Mouse (Mus musculus) liver, adult 2 months (tissue): ENCODE data around the gene Clmp. TPM values are rescaled to one million over a fixed set of nuclear protein-coding genes. Genes with fewer than 3 reads are reported as not detected.

ENCODE experiments used
- DNase-seq: peaks from one replicate; pipeline ENCODE4 v3.0.0-alpha.2; 2011; ENCODE audit warnings: low read depth, low spot score; ENCODE audit errors: extremely low read depth
- H3K27ac ChIP-seq: fragments of 200-500 bp; replicated peaks from 2 replicates; pipeline ENCODE4 v1.5.1; 2012; ENCODE audit warnings: low read depth, mild to moderate bottlenecking, control low read depth, inconsistent platforms, low read length; ENCODE audit not compliant: insufficient read depth
- H3K27me3 ChIP-seq: fragments of 200-500 bp; 2 replicates; pipeline ENCODE4 v1.6.1; 2012; ENCODE audit warnings: mild to moderate bottlenecking, moderate library complexity, low read length, inconsistent platforms; ENCODE audit not compliant: control insufficient read depth, insufficient read depth
- H3K36me3 ChIP-seq: fragments of 200-500 bp; 2 replicates; pipeline ENCODE4 v1.6.1; 2012; ENCODE audit warnings: low read length, inconsistent platforms; ENCODE audit not compliant: control insufficient read depth, insufficient read depth
- H3K4me1 ChIP-seq: fragments of 200-500 bp; 2 replicates; pipeline ENCODE4 v1.6.1; 2011; ENCODE audit warnings: low read length; ENCODE audit not compliant: control insufficient read depth, insufficient read depth
- H3K4me3 ChIP-seq: fragments of 200-500 bp; 2 replicates; pipeline ENCODE4 v1.5.1; 2011; ENCODE audit warnings: low read depth, mild to moderate bottlenecking, control low read depth, low read length, moderate library complexity; ENCODE audit not compliant: insufficient read depth
- H3K79me2 ChIP-seq: fragments of 200-500 bp; 2 replicates; pipeline ENCODE4 v1.6.1; 2012; ENCODE audit warnings: inconsistent platforms, mild to moderate bottlenecking, low read length, moderate library complexity; ENCODE audit not compliant: control insufficient read depth, insufficient read depth
- H3K9ac ChIP-seq: fragments of 200-500 bp; 2 replicates; pipeline ENCODE4 v1.6.1; 2012; ENCODE audit warnings: low read depth, mild to moderate bottlenecking, control low read depth, inconsistent platforms, low read length
- CTCF ChIP-seq: fragments of 200-500 bp; IDR thresholded peaks from 2 replicates; pipeline ENCODE4 v1.5.1; 2011; ENCODE audit warnings: low read depth, low read length, control low read depth
- POLR2A ChIP-seq: fragments of 200-500 bp; IDR thresholded peaks from 2 replicates; pipeline ENCODE4 v1.6.1; 2011; ENCODE audit warnings: low read length, control low read depth; ENCODE audit not compliant: insufficient read depth; ENCODE audit errors: extremely low read depth
- WGBS: fragments of 180-500 bp; shearing (Covaris S2); methylation state at CpG from one replicate; pipeline ENCODE4 v1.1.7; 2018; 5-methylcytosine and 5-hydroxymethylcytosine counted together
- polyA plus RNA-seq: library from polyadenylated mRNA; depleted of rRNA; stranded (reverse); fragments of >200 nt; gene quantifications from 2 replicates; pipeline ENCODE4 v1.2.3, GENCODE M21; 2012; rRNA removed
- total RNA-seq: library from RNA; depleted of rRNA; stranded (reverse); fragments of >200 nt; gene quantifications from 2 replicates; pipeline ENCODE4 v1.2.3, GENCODE M21; 2014; rRNA removed

Gene Clmp
- total and polyA plus RNA-seq, 2 experiments, result 0.46 to 1.3 TPM

DNA sequence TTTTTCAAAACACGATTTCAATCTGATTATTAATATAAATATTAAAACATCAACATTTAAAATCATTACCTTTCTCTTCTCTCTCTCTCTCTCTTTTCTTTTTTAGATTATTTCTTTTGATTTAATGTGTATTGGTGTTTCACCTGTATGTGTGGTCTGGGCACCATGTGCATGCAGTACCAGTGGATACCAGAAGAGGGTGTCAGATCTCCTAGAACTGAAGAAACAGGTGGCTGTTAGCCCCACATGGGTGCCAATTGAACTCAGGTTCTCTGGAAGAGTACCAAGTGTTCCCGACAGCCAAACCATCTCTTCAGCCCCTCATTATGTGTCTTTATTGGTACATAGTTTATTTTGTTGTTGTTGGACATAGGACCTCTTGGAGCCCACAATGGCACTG lies 126.1 kb downstream of the Clmp start:
- Histone ChIP-seq H3K27ac (no peak overlapping the region), H3K36me3 (peaks cover 2% of the 10 kb centered on the region), H3K79me2 (no peaks in the 10 kb centered on the region), H3K4me3 (no peak overlapping the region), H3K4me1 (peaks cover 5% of the 10 kb centered on the region), H3K27me3 (no peaks in the 10 kb centered on the region), H3K9ac (no peak overlapping the region)
- 72% methylated on average over 2 of the region's 2 CpGs for WGBS
- DNase-seq, result peak; percentile 30
- peak; percentile 34 for TF ChIP-seq CTCF
- TF ChIP-seq POLR2A, result no peak

DNA sequence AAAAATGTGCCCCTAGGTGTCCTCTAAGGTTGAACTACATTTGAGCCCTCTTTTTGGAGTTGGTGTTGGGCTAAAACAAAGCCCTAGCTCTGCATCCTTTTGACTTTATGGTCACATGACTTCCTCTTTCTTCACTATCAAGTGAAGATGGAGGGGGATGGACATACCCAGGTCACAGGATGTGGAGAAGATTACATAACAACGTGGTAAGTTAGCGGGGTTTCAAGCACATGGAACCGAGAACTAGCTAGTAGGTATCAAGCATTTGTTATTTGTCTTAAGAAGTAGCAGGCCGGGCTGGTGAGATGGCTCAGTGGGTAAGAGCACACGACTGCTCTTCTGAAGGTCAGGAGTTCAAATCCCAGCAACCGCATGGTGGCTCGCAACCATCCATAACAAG lies 128.3 kb downstream of the Clmp start:
- TF ChIP-seq POLR2A, result no peak
- TF ChIP-seq CTCF, result no peak
- peak; percentile 34 for DNase-seq
- 82% methylated on average over 7 of the region's 7 CpGs for WGBS
- Histone ChIP-seq H3K4me1 (peaks cover 3% of the 10 kb centered on the region; the same call in 1 of the 2 replicates), H3K36me3 (peaks cover 2% of the 10 kb centered on the region), H3K9ac (no peak overlapping the region), H3K79me2 (no peaks in the 10 kb centered on the region), H3K27ac (no peak overlapping the region), H3K27me3 (no peaks in the 10 kb centered on the region), H3K4me3 (no peak overlapping the region)

DNA sequence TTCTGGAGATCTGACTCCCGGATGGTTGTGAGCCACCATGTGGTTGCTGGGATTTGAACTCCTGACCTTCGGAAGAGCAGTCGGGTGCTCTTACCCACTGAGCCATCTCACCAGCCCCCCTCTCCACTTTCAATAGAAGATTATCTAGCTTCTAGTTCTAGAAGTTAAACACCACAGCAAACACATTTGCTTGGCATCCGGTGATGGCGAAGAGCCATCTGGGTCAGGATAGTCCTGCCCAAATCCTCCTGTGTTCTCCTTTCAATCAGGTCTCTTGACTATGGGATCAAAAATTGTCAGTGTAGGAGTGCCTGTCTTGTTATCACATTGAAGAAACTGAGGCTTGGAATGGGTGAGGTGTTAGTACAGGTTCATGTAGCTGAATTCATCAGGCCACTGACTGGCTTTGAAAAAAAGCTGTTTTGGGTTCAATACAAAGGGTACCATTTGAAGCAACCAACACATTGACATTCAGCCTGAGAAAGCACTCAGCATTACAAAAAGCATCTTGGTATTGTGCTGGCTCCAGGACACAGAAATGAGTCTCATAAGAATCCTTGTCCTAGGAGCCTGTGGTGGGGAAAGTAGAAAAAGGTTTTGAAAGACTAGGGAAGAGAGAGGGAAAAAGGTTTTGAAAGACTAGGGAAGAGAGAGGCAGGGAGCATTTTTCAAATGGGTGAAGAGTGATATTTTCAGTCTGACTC lies 131.7 kb downstream of the Clmp start:
- H3K27me3 ChIP-seq, result no peaks in the 10 kb centered on the region
- no peak for DNase-seq
- H3K36me3 ChIP-seq, result no peaks in the 10 kb centered on the region; the same call in 1 of the 2 replicates
- TF ChIP-seq POLR2A, result no peak
- TF ChIP-seq CTCF, result no peak
- no peaks in the 10 kb centered on the region for H3K79me2 ChIP-seq
- no peak overlapping the region for H3K9ac ChIP-seq
- no peak overlapping the region for H3K4me3 ChIP-seq
- WGBS, result 86% methylated on average over 5 of the region's 5 CpGs
- 0 out of 2 replicates have a peak, but pooled peaks cover 2% of the 10 kb centered on the region for H3K4me1 ChIP-seq
- H3K27ac ChIP-seq, result no peak overlapping the region

DNA sequence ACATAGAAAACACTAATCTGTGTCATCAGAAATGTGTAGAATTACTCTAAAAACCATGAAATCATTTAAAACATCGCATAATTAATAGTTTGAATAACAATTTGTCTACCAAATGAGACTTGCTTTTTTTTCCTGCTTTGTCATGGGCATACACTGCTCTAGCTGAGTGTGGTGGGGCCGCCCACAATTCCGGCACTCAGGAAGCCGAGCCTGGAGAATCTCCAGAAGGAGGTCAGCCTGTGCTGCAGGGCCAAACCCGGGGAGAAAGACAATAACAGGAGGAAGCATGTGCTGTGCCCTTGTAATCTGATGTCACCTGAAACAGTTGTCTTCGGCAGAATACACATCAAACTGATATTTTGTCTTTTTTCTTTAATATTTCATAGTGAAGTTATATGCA lies 139.8 kb downstream of the Clmp start:
- DNase-seq, result no peak

DNA sequence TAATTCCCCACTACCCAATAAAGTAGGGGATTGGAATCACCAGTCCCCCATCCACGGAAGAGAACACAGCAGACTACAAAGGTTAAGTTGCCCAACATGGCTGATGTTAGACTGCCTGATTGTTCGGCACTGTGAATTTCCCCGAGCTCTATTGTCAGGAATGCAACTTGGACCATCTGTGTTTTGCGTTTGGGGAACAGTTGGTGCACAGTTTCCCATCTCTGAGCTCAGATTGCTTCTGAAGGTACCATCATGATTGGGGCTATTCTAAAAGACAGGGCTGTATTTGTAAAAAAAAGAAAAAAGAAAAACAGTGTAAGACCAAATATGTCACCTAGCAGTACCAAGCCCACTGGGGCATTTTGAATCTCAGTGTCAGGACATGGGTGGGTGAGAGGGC lies 141.6 kb downstream of the Clmp start:
- 79% methylated on average over 4 of the region's 4 CpGs for WGBS
- H3K4me3 ChIP-seq, result no peak overlapping the region
- TF ChIP-seq POLR2A, result no peak
- TF ChIP-seq CTCF, result no peak
- H3K79me2 ChIP-seq, result no peaks in the 10 kb centered on the region
- no peak for DNase-seq
- no peak overlapping the region for H3K27ac ChIP-seq
- no peaks in the 10 kb centered on the region for H3K4me1 ChIP-seq
- H3K27me3 ChIP-seq, result no peaks in the 10 kb centered on the region
- no peaks in the 10 kb centered on the region for H3K36me3 ChIP-seq
- no peak overlapping the region for H3K9ac ChIP-seq

More for the DNA sequence above, 139.8 kb downstream of the Clmp start:
- Histone ChIP-seq H3K9ac (no peak overlapping the region), H3K27me3 (no peaks in the 10 kb centered on the region), H3K4me3 (no peak overlapping the region), H3K36me3 (no peaks in the 10 kb centered on the region), H3K27ac (no peak overlapping the region), H3K79me2 (no peaks in the 10 kb centered on the region), H3K4me1 (0 out of 2 replicates have a peak, but pooled peaks cover 2% of the 10 kb centered on the region)
- TF ChIP-seq POLR2A, result no peak
- no peak for TF ChIP-seq CTCF
- 52% methylated on average over 6 of the region's 6 CpGs for WGBS

DNA sequence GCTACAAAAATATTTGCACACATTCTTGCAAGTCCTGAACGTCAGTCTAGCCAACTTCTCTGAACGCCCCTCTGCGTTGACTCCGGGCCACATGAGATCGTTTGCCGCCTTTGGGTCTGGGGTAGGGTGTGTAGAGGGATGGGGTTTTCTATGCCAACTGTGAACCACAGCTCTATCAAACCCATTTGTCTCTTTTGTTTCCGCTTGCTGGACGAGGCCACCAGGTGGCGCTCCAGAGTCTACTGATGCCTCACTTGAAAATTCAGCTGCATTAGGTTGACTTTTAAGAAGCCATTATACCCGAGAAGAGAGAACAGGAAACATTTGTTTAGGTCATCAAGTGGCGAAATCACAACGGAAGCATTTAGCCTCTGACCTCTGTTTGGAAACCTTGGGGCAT lies 148.8 kb downstream of the Clmp start:
- DNase-seq, result peak; percentile 40
- Histone ChIP-seq H3K4me3 (no peak overlapping the region), H3K27ac (no peak overlapping the region), H3K36me3 (no peaks in the 10 kb centered on the region), H3K79me2 (no peaks in the 10 kb centered on the region), H3K4me1 (no peaks in the 10 kb centered on the region), H3K27me3 (no peaks in the 10 kb centered on the region), H3K9ac (no peak overlapping the region)
- 6% methylated on average over 12 of the region's 12 CpGs for whole genome bisulfite sequencing
- no peak for TF ChIP-seq POLR2A
- peak; percentile 88 for TF ChIP-seq CTCF

Other genes with a start within 250 kb of the Clmp start
- gene Gramd1b, start 154.6 kb upstream of the Clmp start, total RNA-seq, result 1.3 and 2.0 TPM in 2 replicates
- gene Gramd1b, start 154.6 kb upstream of the Clmp start, polyA plus RNA-seq, result 0.72 and 1.2 TPM in 2 replicates
- gene Gm21915, start 15.3 kb upstream of the Clmp start, total RNA-seq, result not detected in 2 replicates
- gene Gm21915, start 15.3 kb upstream of the Clmp start, polyA plus RNA-seq, result not detected in 2 replicates
- gene Hspa8, start 115.0 kb downstream of the Clmp start, total RNA-seq, result 1,567 and 2,371 TPM in 2 replicates
- gene Hspa8, start 115.0 kb downstream of the Clmp start, polyA plus RNA-seq, result 1,896 and 1,951 TPM in 2 replicates
- not detected in 2 replicates for gene Bsx, start 188.2 kb downstream of the Clmp start, total RNA-seq
- gene Bsx, start 188.2 kb downstream of the Clmp start, polyA plus RNA-seq, result not detected in 2 replicates